8 mouse cellular contexts compared by ENCODE assay signal in the genomic region with DNA sequence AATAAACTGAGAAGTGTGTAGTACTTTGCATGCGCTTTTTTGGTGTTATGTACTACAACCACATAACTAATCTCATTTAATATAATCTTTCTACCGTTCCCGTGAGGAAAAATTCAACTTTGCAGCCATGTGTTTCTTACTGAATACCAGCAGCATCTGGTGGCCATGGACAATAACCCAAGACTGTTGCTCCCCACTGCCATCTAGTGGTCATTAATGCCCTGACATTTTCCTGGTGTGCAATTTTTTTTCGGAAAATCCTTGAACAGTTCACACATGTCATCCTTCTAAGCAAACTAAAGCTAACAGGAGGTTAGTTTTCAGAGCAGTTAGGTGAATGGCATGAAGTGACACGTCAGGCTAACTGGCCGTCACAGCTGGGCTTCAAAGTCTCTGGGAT.
DNase-seq lines count a peak whose midpoint lies in the region; ATAC-seq and TF ChIP-seq lines count a peak whose summit lies in the region.

No protein-coding gene starts in this region.

- no peak for TF ChIP-seq EP300 in lung, postnatal 0 days (IDR thresholded peaks at IDR 0.05)

- no peak for DNase-seq in gastrocnemius, adult 2 months
- no peak for DNase-seq in gastrocnemius, postnatal 25 days
- peak; percentile 29 for DNase-seq in lung, postnatal 0 days (ENCODE audit: low spot score)
- DNase-seq in lung, postnatal 4 days: no peak
- DNase-seq in adrenal gland, postnatal 14 days: peak; percentile 44
- DNase-seq in hindlimb bud, embryonic 11.5 days (ENCODE audit: extremely low spot score, low read depth, low spot score): peak; percentile 62
- DNase-seq in natural killer cell, adult 2 months (ENCODE audit: low spot score in 2 of 2): no peak
- no peak for DNase-seq in ovary, postnatal 36 days (ENCODE audit: low spot score)

- no peak overlapping the region for H3K4me2 ChIP-seq in lung, postnatal 0 days (replicated peaks; ENCODE audit: low read depth, low read length)

- TF ChIP-seq CTCF in gastrocnemius, adult 2 months (IDR thresholded peaks at IDR 0.05): peak; percentile 74
- peak; percentile 82 for TF ChIP-seq CTCF in lung, postnatal 0 days (IDR thresholded peaks at IDR 0.05)

- H3K27ac ChIP-seq in gastrocnemius, adult 2 months: no peak overlapping the region
- no peak overlapping the region for H3K27ac ChIP-seq in lung, postnatal 0 days (ENCODE audit: low read length)

- intact Hi-C loops in gastrocnemius, adult 2 months (cut with DNase I): no loop called here

- H3K9ac ChIP-seq in lung, postnatal 0 days (replicated peaks; ENCODE audit: low read depth): no peak overlapping the region

- ATAC-seq in lung, postnatal 0 days: no peak

- no peaks in the 10 kb centered on the region for H3K9me3 ChIP-seq in lung, postnatal 0 days (ENCODE audit: low read length)

- WGBS in lung, postnatal 0 days: 40% methylated on average over 6 of the region's 6 CpGs

- no peaks in the 10 kb centered on the region for H3K36me3 ChIP-seq in lung, postnatal 0 days (ENCODE audit: insufficient read depth, low read length)

- H3K4me1 ChIP-seq in lung, postnatal 0 days (ENCODE audit: insufficient read depth, low read depth, low read length): no peaks in the 10 kb centered on the region

- no peak overlapping the region for H3K4me3 ChIP-seq in gastrocnemius, adult 2 months
- H3K4me3 ChIP-seq in lung, postnatal 0 days (ENCODE audit: low read depth, low read length): no peak overlapping the region

- H3K27me3 ChIP-seq in lung, postnatal 0 days (replicated peaks; ENCODE audit: insufficient read depth, low read length): no peaks in the 10 kb centered on the region

Comparison
In these comparisons a context has a peak if more than half of its experiments do, and no peak if none do; other contexts are left out.
1. DNase-seq: peak in lung, postnatal 0 days (single experiment), adrenal gland, postnatal 14 days (single experiment) and hindlimb bud, embryonic 11.5 days (single experiment); none in gastrocnemius, adult 2 months (single experiment), gastrocnemius, postnatal 25 days (single experiment), lung, postnatal 4 days (0 of 2), natural killer cell, adult 2 months (0 of 2) and ovary, postnatal 36 days (single experiment).